Mouse (Mus musculus) left cerebral cortex, adult 6 months (tissue): ENCODE measurements around the gene Tyw5. TPM values are rescaled to one million over a fixed set of nuclear protein-coding genes. Genes with fewer than 3 reads are reported as not detected.

Experiments
- long read RNA-seq, 2 experiments: library from polyadenylated mRNA; unstranded; transcript quantifications; one replicate each; pipeline ENCODE4 v2.0.0; 2019 to 2020
- polyA plus RNA-seq: library from polyadenylated mRNA; unstranded; fragments of <200 nt; fragmentation: Nextera tagmentation; gene quantifications from 2 replicates; pipeline ENCODE4 v1.2.3, GENCODE M21; 2021

Gene Tyw5
- polyA plus RNA-seq, result 23.1 and 29.1 TPM in 2 replicates
- long read RNA-seq, experiment 1, transcript Tyw5-201 (8 exons, 1,398 nt), result major isoform, 25 of 64 reads
- long read RNA-seq, experiment 1, transcript Tyw5-209 (8 exons, 1,847 nt), result minor isoform, 14 of 64 reads
- long read RNA-seq, experiment 1, transcript Tyw5-202 (7 exons, 1,754 nt), result minor isoform, 10 of 64 reads
- long read RNA-seq, experiment 1, partial matches to known transcripts, result 2 of 64 reads
- long read RNA-seq, experiment 1, other reads (novel, unspliced or antisense), result 10 of 64 reads
- long read RNA-seq, experiment 2, transcript Tyw5-201 (8 exons, 1,398 nt), result major isoform, 13 of 30 reads
- long read RNA-seq, experiment 2, transcript Tyw5-209 (8 exons, 1,847 nt), result minor isoform, 10 of 30 reads
- long read RNA-seq, experiment 2, partial matches to known transcripts, result 2 of 30 reads
- long read RNA-seq, experiment 2, other reads (novel, unspliced or antisense), result 5 of 30 reads

GRCm38 (mm10) chr1:57406187-57407151 is at the start of gene Tyw5, which contains the start of gene Maip1:
TSS of gene Tyw5 (minus strand) at chr1:57407101.
TSS of gene Maip1 (plus strand) at chr1:57406328.

GRCm38 (mm10) chr1:57377376-57378341 is 29.2 kb downstream of the Tyw5 start, which contains the start of gene 1700066M21Rik:
TSS of gene 1700066M21Rik (plus strand) at chr1:57377620.

Other genes starting within 250 kb of the Tyw5 start
- 29.6 and 29.8 TPM in 2 replicates for gene 1700066M21Rik, start 29.5 kb downstream of the Tyw5 start, polyA plus RNA-seq
- gene Maip1, start 773 bp downstream of the Tyw5 start, polyA plus RNA-seq, result 7.3 and 10.1 TPM in 2 replicates